Mouse (Mus musculus) embryonic fibroblast, embryonic 13.5 days (primary cell): Measurements from ENCODE around the gene Arid1b.

Experiments used
- CTCF ChIP-seq: IDR thresholded peaks from 2 replicates; pipeline ENCODE4 v1.5.1; 2011; ENCODE audit warnings: mild to moderate bottlenecking, control low read depth, low read length, moderate library complexity, borderline replicate concordance; ENCODE audit not compliant: insufficient read depth
- POLR2A ChIP-seq: IDR thresholded peaks from 2 replicates; pipeline ENCODE4 v1.6.1; 2011; ENCODE audit warnings: low read depth, mild to moderate bottlenecking, control low read depth, low read length, moderate library complexity

- TF ChIP-seq POLR2A (no peak), CTCF (no peak)
These were observed 234.0 kb downstream of the Arid1b start for GRCm38 (mm10) chr17:5227950-5228615.
